Mouse (Mus musculus): Measurements from ENCODE around the gene A930002H24Rik.
"Not testable (repeated sequence)": the region's sequence is repeated elsewhere in the genome, so short reads cannot be mapped to it uniquely, and the experiment has no call there.

The A930002H24Rik gene

DNA sequence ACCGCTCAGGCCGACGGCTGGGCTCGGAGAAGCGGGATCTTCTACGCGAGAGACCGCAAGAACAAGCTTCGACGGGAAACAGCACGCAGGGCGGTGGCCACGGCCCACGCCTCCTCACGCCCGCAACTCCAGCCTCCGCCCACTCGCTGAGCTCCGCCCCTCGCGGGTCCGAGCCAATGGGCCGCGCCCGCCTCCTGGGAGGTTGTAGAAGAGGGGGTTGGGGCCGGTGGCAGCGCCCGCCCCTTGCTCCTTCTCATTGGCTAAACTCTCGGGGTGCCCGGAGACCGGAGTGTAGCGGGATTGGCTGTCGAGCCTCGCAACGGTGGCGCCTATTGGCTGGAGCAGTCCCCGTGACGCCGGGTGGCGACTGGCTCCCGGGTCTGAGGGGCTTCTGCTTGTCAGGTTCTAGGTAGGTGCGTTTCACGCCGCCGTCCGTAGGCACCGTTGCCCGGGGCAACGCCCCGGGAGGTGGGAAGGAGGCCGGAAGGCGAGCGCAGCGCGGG is at the start of gene A930002H24Rik:
Gene A930002H24Rik (minus strand): TSS at position 145 of the 503 bp plus-strand sequence.
- DNase-seq (ENCODE audit: extremely low spot score, low spot score): peak; percentile 96

DNA sequence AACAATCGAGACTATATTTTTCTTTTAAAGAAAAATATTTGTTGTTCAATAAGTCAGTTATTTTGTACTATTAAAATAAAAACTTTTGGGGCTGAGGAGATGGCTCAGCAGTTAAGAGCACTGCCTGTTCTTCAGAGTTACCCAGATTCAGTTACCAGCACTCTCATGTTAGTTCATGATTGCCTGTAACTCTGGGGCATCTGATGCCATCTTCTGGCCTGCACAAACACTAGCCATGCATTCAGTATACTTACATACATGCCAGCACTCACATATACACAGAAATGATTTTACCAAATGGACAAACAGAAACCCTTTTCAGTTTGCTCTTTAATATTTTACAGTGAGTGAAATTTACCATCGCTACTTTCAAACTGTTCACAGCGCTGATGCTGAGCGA is 45.7 kb upstream of the A930002H24Rik start:
- DNase-seq (ENCODE audit: extremely low spot score, low spot score): no peak

DNA sequence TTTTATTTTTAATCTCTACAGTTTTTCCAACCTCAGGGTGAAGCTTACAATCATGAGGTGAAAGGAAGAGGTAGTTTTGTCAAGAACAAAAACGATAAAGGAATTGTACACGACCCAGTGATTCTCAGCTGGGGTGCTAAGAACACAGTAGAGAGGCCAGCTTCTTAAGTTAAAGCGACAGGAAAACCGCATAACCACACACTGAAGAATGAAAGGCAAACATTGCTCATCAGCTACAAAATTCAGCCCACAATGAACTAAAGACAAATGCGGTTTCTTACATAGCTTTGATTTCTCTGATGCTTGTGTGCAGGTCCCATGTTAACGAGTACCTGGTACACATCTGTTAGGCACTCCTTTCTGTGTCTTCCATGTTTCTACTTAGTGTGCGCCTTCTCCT is 33.5 kb upstream of the A930002H24Rik start:
- no peak for DNase-seq (ENCODE audit: extremely low spot score, low spot score)

DNA sequence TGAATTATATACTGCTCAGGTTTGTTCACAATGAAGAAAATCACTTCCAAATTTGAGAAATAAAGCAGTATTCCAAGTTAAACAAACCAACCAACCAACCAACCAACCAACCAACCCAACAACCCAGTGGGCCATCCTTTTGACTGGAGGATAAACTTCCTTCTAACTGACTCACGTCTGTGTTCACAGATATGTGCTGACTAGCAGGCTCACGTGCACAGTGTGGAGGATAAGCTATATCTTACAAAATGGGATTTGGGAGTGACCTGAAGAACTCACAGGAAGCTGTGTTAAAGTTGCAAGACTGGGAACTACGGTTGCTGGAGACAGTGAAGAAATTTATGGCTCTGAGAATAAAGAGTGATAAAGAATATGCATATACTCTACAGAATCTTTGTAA is 32.2 kb upstream of the A930002H24Rik start:
- DNase-seq (ENCODE audit: extremely low spot score, low spot score): no peak

DNA sequence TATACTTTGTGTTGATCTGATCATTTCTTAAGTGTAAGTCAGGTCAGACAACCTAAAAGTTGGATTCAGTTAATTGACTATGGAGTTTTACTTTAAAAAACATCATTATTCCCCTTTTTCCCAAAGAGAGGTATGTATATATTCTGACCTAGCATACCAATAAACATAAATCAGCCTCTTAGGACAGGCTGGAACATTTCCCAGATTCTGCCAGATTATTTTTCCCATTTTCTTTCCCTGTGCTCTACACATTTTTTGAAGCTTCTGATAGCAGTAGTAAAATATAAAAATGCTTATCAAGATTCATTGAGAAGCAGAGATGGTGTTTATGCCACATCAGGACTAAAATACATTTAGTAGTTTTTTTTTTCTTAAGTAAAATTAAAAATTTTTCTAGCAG is 27.0 kb upstream of the A930002H24Rik start:
- DNase-seq (ENCODE audit: extremely low spot score, low spot score): no peak

DNA sequence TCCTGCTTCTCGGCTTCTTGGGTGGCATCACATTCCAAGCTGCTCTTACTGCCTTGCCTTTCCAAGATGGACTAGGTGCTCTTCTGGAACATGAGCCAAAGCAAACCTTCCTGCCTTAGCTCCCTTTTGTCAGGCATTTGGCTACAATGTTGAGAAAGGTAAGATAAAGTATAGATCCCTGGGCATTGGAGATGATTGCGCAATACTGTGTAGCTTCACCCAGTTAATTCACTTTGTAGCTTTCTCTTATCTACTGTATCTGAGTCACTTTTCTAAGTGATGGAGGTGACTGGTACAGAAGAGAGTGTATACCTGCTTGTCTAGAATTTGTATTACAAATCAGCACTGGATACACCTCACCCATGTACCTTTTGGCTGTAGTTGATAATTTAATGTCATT is 23.4 kb upstream of the A930002H24Rik start:
- no peak for DNase-seq (ENCODE audit: extremely low spot score, low spot score)

DNA sequence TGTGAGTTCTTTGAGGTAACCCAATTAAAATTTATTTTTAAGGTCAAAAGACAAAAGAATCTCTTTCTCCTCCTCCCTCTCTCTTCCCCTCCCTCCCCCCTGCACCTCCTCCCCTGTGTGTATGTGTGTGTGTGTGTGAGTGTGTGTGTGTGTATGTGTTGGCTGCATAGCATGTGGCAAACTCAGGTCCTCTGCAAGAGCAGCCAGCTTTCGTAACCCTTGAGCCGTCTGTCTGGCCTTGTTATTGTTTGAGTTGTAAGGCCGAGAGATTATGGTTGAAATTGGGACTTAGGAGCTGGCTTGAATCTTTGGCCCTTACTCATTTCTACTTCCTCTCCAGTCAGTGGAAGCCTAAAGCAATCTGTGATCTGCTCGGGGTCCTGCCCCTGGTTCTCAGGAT is 16.4 kb upstream of the A930002H24Rik start:
- DNase-seq (ENCODE audit: extremely low spot score, low spot score): no peak

DNA sequence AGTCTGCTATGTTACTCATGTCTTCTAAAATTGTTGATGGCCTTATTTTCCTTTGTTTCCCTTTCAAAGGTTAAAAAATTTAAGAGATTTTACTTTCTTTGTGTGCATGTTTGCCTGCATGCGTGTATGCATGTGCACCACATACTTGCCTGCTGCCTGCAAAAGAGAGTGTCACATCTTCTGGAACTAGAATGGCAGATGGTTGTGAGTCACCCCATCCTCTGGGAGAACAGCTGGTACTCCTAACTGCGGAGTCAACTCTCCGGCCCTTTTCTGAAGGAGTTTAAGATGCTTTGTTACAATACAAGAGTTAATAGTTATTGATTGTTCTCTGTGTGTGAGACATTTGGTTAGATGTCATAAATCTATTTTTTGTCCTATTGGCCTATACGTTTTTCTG is 15.3 kb upstream of the A930002H24Rik start:
- no peak for DNase-seq (ENCODE audit: extremely low spot score, low spot score)

DNA sequence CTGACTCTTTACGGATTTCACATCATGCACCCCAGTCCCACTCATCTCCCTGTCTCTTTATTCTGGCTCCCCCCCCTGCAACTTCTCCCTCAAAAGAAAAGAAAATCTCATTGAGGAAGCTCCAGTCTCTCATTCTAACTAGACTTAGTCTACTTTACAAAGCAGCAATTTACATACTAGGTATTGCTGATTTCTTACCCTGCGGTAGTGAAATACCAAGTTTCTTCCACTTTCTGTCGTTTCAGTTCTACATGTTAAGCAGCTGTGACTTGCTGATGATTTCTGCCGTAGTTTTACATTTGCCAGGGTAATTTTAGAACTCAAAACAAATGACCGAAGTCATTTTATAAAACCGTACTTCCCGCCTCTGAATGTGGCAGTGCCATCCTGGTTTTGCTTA is 8.2 kb upstream of the A930002H24Rik start:
- DNase-seq (ENCODE audit: extremely low spot score, low spot score): no peak

DNA sequence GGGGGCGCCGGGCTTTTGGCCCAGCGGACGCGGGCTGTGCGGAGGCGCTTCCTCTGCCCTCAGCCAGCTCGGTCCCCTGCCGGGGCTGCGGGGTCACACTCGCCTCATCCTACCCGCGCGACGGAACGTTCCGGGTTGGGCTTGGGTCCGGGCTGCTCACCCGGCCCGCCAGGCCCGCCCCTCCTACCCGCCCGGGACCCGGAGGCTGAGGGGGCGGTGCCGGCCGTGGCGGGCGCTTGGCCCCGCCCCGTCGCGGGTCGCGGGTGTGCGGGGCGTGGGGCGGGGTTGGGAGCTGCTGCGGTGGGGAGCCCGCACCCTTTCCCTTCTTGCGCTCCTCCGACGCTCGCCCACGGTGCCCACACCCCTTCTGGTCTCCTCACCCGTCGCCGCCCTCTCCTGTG is 580 bp upstream of the A930002H24Rik start:
- DNase-seq (ENCODE audit: extremely low spot score, low spot score): no peak

DNA sequence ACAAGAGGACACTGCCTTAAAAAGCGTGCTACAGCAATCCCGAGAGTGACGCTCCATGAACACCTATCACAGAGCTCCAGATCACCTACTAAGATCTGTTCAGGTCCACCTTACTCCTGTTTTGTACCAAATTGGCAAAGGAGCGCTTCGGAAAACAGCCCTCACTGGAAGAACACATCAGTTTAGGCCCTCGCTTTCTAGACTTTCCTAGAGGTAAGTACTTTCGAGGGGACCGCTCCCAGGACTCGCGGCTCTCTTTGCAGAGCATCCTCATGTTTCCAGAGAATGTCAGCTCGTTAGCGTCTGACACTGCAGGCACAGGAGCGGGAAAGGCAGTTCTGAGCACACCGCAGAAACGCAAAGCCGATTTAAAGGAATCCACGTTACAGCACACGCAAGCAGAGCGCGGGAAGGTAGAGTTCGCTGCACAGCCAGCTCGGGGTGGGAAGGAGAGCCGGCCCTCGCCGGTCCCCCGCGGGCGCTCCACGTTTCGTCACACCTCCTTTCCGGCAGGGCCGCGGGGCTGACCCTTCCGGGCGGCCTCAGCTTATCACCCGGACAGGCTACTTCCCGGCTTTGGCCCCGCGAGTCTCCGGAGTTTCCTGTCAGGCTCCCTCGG is 470 bp downstream of the A930002H24Rik start, which contains the start of gene Fer:
Gene Fer (plus strand): TSS at position 51 of the 619 bp plus-strand sequence.
- DNase-seq (ENCODE audit: extremely low spot score, low spot score): no peak

DNA sequence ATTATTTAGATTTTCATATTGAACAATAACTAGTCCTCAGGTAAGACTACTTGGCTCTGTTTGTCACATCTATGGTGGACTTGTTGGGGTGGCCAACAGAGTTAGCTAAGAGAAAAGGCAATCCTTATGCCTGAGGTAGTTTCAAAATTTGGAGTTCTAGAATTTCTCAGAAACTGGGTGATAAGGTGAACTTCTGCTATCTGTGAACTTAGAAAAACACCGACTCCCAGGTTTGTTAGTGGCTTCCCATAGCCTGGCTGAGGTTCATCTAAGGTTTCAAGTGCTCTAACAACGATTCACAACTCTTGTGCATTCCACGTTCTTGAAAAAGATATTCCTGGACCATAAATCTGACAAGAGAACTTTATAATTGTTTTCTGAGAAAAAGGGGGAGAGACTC is 1.2 kb downstream of the A930002H24Rik start:
- DNase-seq (ENCODE audit: extremely low spot score, low spot score): no peak

DNA sequence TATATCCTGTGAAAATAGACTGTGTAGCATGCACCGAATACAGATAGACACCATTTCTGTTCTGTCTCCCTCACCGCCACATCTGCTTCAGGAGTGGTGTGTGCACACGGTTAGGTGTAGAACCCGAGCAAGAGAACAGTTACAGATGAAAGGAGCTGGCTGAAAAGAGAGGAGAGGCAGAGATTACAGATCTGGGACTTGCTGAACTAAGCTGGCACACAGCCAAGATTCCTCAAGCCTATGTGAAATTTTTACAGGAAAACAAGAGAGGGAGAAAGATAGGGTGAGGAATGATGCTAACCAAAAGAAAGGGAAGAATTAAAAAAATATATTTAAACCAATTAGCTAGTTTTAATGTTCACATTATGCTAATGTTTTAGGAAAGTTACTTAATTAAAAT is 2.6 kb downstream of the A930002H24Rik start:
- no peak for DNase-seq (ENCODE audit: extremely low spot score, low spot score)

DNA sequence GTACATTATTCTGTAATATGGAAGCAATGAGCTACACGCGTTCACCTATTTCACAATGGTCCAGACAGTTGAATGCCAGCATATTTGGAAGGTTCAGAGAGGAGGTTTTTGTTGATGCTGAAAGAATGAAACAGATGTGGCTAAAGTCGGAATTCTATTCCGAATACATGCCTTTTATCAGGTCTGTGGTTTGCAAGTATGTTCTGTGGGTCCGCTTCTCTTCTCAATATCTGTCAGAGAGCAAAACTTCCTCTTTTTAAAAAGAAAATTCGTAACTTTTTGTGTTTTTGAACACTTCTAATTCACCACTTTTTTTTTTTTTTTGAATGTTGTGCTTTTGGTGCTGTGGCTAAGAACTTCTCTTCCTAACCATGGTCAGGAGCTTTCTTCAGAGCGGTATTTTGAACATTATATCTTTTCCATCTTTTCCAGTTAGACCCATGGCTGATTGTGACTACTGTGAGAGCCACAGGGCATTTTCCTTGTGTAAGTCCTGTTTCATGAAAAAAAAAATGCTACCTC is 6.5 kb downstream of the A930002H24Rik start:
- no peak for DNase-seq (ENCODE audit: extremely low spot score, low spot score)

DNA sequence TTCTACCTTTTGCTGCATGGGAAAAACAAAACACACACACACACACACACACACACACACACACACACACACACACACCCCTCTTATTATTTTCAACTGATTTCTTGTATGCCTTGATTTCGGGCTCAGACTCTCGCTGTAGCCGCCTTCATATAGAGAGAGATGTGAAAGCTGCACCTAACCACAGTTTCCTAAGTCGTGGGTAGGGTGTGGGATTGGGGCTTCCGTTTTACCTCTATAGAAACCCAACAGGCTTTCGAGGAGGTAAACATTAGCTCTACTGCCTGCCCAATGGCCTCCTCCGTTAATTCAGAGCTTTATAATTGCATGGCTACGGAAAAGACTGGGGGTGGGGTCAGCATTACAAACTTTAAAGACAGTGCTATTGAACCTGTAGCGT is 13.6 kb downstream of the A930002H24Rik start:
- DNase-seq (ENCODE audit: extremely low spot score, low spot score): no peak

DNA sequence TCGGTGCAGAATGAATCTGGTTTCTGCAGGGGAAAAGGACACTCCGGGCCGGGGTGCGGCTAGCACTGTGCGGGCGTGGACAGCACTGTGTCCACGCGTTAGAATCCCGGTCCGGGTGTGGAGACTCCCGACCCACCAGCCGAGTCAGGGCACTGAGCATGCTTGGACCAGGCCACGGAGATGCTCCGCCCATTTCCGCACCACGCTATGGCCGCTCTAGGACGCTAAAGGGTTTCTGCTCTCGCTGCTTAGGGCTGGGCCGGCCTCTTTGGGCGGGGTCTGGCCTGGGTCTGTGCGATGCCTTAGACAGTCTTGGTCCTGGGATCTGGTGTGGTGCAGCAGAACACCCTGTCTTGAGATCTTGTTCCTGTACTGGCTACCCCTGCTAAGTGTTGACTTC is 14.0 kb downstream of the A930002H24Rik start:
- DNase-seq (ENCODE audit: extremely low spot score, low spot score): peak; percentile 89

DNA sequence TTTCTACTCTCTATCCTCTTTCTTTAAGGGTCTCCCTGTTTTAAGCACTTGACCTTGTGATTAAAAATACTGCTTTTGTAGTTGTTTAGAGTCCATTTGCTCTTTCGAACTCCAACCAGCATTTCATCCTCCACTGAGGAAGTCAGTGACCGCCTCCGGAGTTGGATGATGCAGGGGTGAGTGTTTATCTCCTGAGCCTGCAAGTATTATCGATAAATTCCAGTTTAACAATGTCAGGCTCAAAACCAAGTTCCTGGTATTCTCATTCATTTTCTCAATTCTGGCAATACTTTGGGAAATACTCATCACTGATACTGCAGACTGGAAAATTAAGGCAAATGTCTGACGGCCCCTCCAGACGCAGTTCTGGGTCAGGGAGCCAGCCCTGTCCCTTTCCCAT is 14.4 kb downstream of the A930002H24Rik start:
- no peak for DNase-seq (ENCODE audit: extremely low spot score, low spot score)

DNA sequence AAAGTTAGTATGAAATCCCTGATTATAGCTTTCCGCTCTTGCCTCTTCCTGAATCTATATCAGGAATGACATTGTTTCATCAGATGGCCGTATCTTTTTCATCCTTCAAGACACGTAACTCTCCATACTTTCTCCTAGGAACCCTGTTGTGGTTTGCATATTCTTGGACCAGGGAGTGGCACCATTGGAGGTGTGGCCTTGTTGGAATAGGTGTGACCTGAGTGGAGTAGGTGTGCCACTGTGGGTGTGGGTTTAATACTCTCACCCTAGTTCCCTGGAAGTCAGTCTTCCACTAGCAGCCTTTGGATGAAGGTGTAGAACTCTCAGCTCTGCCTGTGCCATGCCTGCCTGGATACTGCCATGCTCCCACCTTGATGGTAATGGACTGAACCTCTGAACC is 17.8 kb downstream of the A930002H24Rik start:
- DNase-seq (ENCODE audit: extremely low spot score, low spot score): not testable (repeated sequence)

DNA sequence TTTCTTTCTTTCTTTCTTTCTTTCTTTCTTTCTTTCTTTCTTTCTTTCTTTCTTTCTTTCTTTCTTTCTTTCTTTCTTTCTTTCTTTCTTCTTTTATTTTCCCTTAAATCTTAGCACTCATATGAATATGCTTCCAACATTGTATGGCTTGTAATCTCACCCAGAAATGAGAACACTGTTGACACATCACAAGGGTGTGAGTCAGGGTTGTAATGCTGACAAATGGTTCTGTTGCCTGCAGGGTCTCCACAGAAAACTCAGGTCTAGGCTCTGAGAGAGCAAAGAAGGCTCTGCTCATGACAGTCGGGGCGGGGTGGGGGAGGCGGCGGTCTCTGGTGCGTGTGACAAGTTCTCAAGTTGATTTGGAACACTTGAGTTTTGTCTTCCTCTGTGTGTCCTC is 18.7 kb downstream of the A930002H24Rik start:
- DNase-seq (ENCODE audit: extremely low spot score, low spot score): no peak

DNA sequence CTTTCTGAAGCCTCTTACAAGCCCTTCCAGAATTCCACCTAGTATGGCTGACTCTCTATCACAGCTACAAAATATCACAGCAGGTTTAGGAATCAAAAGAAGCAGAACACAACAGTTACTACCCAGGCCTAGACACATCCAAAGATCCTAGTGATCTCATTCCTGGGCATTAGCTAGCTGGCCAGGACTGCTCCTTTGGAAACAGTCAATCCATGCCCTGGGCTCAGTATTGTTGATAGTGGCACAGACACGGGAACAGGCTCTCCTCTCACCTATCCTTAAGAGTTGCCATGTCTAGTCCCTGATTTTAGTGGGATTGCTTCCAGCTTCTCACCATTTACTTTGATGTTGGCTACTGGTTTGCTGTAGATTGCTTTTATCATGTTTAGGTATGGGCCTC is 21.4 kb downstream of the A930002H24Rik start:
- no peak for DNase-seq (ENCODE audit: extremely low spot score, low spot score)

DNA sequence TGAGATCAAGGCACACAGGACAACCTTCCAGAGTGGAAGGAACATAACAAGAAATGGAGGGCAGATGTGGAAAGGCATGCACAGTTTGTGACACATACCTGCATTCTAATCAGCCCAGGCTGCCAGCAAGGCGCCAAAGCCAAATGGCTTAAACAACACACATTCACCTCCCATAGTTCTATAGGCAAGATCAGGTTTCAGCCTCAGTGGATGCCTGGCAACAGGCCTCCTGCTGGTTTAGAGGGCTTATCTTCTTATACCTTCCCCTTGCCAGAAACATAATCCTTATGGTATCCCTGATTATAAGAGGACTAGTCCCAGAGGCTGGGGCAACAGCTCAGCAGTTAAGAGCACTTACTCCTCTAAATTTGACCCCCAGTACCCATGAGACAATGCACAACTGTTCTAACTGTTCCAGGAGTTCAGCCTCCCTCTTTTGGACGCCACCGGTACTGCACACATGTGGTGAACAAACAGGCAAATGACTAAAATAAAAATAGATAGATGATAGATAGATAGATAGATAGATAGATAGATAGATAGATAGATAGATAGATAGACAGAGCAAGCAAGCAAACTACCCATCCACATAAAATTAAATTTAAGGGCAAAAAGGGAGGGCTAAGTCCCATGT is 23.8 kb downstream of the A930002H24Rik start:
- DNase-seq (ENCODE audit: extremely low spot score, low spot score): no peak

DNA sequence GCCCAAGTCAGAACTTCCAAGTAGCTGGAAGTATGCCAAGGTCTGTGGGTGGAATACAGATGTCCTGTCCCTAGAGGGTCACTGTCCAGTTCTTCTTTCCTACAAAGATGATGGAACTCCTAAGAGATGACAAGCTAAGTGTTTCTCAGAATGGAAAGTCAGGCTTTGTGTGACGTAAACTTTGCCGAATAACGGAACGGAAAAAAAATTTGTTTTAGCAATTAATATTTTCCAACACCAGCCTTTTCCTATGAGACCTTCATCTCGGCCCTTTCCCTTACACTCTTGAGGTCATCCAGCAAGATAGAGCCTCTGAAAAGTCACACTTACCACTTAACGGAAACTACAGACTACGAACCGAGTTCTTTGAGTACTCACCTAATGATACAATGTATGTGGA is 25.4 kb downstream of the A930002H24Rik start:
- no peak for DNase-seq (ENCODE audit: extremely low spot score, low spot score)

DNA sequence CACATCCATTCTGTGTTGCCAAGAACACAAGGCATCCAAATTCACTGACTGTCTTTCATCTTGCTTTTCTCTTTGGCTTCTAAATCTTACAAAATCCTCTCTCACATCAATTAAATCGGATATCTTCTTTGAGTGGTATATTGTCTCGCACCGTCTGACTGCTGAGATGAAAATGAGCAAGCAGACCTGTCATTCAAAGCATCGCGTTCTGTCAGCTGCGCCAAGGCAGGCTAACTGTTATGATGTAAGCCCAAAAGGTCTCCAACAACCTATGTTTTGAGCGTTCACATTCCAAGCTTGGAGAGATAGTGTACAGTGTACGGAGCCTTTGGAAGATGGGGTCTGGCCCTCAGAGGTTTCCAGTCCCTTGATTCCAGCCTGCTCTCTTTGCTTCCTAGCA is 26.9 kb downstream of the A930002H24Rik start:
- DNase-seq (ENCODE audit: extremely low spot score, low spot score): no peak

Measured in neural tube, embryonic 10.5 days (tissue).